ENCODE assay signal across 21 mouse cellular contexts in the genomic region with DNA sequence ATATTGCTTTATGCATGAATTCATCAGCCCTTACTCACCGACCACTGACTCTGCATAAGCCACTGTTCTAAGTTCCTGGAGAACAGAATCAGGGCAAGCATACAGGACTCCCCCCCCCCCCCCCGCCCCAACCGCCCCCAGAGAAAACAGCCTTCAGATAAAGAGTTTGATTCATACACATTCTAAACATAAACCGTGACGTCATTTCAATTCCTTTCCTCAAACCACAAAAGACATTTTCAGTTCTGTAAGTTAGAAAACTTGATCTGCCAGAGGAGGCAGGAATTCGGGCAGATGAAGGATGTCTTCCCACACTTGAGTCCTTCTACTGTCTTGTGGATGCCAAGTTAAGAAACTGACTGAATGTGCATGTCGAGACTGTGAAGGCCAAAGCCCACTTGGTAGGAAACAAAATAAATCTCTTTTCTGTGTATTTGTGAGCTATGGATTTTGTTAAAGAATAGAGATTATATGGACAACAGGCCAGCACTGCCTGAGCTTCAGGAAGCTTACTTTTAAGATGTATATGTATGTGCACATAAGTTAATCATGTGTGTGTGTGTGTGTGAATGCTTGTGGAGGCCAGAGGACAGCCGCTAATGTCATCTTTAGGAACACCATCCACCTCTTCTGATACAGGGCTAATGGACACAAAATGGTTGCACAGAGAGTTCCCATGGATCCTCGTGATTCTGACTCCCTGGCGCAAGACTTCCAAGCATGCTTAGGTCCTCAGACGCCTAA.
DNase-seq lines count a peak whose midpoint lies in the region; ATAC-seq and TF ChIP-seq lines count a peak whose summit lies in the region.
"Had no signal": no experiment of that assay in that cellular context is flagged by ENCODE, and none has a peak within 500 bp of the region (broad histone marks: within the 10 kb centered on the region; RNA-seq: fewer than 3 reads in every experiment).

No protein-coding gene starts in this region.

- 67% methylated on average over 11 of the region's 11 CpGs for WGBS in intestine, embryonic 14.5 days
- WGBS in intestine, embryonic 15.5 days: 64% methylated on average over 10 of the region's 11 CpGs
- 89% methylated on average over 11 of the region's 11 CpGs for WGBS in forebrain, embryonic 10.5 days

- no peaks in the 10 kb centered on the region for H3K36me3 ChIP-seq in intestine, embryonic 14.5 days (ENCODE audit: control insufficient read depth, insufficient read depth, low read length)
- H3K36me3 ChIP-seq in intestine, embryonic 15.5 days: no peaks in the 10 kb centered on the region
- no peaks in the 10 kb centered on the region for H3K36me3 ChIP-seq in myocyte (ENCODE audit: control insufficient read depth, insufficient read depth)
- no peaks in the 10 kb centered on the region for H3K36me3 ChIP-seq in forebrain, embryonic 10.5 days (replicated peaks)
- H3K36me3 ChIP-seq: embryonic facial prominence, embryonic 15.5 days; hindbrain, embryonic 15.5 days; midbrain, embryonic 12.5 days; neural tube, embryonic 12.5 days had no signal

- no peaks in the 10 kb centered on the region for H3K4me1 ChIP-seq in intestine, embryonic 14.5 days (replicated peaks; ENCODE audit: control insufficient read depth, insufficient read depth, low read length)
- no peaks in the 10 kb centered on the region for H3K4me1 ChIP-seq in intestine, embryonic 15.5 days (replicated peaks)
- peaks cover 28% of the 10 kb centered on the region for H3K4me1 ChIP-seq in embryonic fibroblast, embryonic 13.5 days (ENCODE audit: control insufficient read depth, insufficient read depth, low read length)
- peaks cover 12% of the 10 kb centered on the region for H3K4me1 ChIP-seq in forebrain, embryonic 10.5 days
- H3K4me1 ChIP-seq: hindbrain, embryonic 15.5 days had no signal

- H3K27ac ChIP-seq in intestine, embryonic 14.5 days (ENCODE audit: low read depth): 0 out of 2 replicates have a peak overlapping the region, but pooled peaks have one; percentile 27
- H3K27ac ChIP-seq in intestine, embryonic 15.5 days: no peak overlapping the region
- H3K27ac ChIP-seq in embryonic fibroblast, embryonic 13.5 days (ENCODE audit: insufficient read depth, low read length): peak overlapping the region; percentile 94
- H3K27ac ChIP-seq in forebrain, embryonic 10.5 days: no peak overlapping the region
- H3K27ac ChIP-seq: embryonic facial prominence, embryonic 15.5 days; hindbrain, embryonic 15.5 days; kidney, postnatal 0 days; layer of hippocampus, adult 2 months; liver, embryonic 14.5 days; midbrain, embryonic 12.5 days; neural tube, embryonic 12.5 days; stomach, postnatal 0 days had no signal

- no peaks in the 10 kb centered on the region for H3K9me3 ChIP-seq in intestine, embryonic 14.5 days (ENCODE audit: control insufficient read depth, low read length)
- H3K9me3 ChIP-seq in intestine, embryonic 15.5 days: no peaks in the 10 kb centered on the region
- no peaks in the 10 kb centered on the region for H3K9me3 ChIP-seq in forebrain, embryonic 10.5 days
- H3K9me3 ChIP-seq: embryonic facial prominence, embryonic 15.5 days; hindbrain, embryonic 15.5 days; midbrain, embryonic 12.5 days; neural tube, embryonic 12.5 days had no signal

- no peak for ATAC-seq in intestine, embryonic 14.5 days (replicated peaks; ENCODE audit: low FRiP score, low TSS enrichment, low read depth)
- ATAC-seq in intestine, embryonic 15.5 days: no peak
- no peak for ATAC-seq in inflammation-experienced regulatory T-cells, adult 6 months

- no peak for DNase-seq in intestine, embryonic 14.5 days (ENCODE audit: low spot score)
- peak; percentile 46 for DNase-seq in Muller cell, postnatal 12 days (ENCODE audit: inconsistent ontology term)
- DNase-seq in forebrain, embryonic 10.5 days (ENCODE audit: extremely low spot score, low spot score): no peak
- DNase-seq: cerebellum, adult 9-10 months; gastrocnemius, postnatal 25 days; heart, postnatal 36 days; kidney, adult 11 months; right cerebral cortex, postnatal 4 days had no signal

- no peak overlapping the region for H3K4me2 ChIP-seq in intestine, embryonic 14.5 days (ENCODE audit: low read length)
- H3K4me2 ChIP-seq in intestine, embryonic 15.5 days (replicated peaks): no peak overlapping the region
- H3K4me2 ChIP-seq in myocyte (ENCODE audit: low read depth): peak overlapping the region; percentile 47
- H3K4me2 ChIP-seq: embryonic facial prominence, embryonic 15.5 days; hindbrain, embryonic 15.5 days; midbrain, embryonic 12.5 days; neural tube, embryonic 12.5 days had no signal

- TF ChIP-seq CTCF in embryonic fibroblast, embryonic 13.5 days (IDR thresholded peaks at IDR 0.05; ENCODE audit: borderline replicate concordance, insufficient read depth, low read length): no peak

- TF ChIP-seq POLR2A in embryonic fibroblast, embryonic 13.5 days (IDR thresholded peaks at IDR 0.05; ENCODE audit: low read depth, low read length): no peak
- no peak for TF ChIP-seq POLR2A in myocyte (IDR thresholded peaks at IDR 0.05; ENCODE audit: insufficient read length, low read depth)

- H3K9ac ChIP-seq in intestine, embryonic 14.5 days (ENCODE audit: low read length): no peak overlapping the region
- no peak overlapping the region for H3K9ac ChIP-seq in intestine, embryonic 15.5 days
- H3K9ac ChIP-seq: embryonic facial prominence, embryonic 15.5 days; hindbrain, embryonic 15.5 days; liver, embryonic 14.5 days; midbrain, embryonic 12.5 days; neural tube, embryonic 12.5 days had no signal

- H3ac ChIP-seq in myocyte (ENCODE audit: control insufficient read depth, insufficient read length): no peak overlapping the region

- no peaks in the 10 kb centered on the region for H3K27me3 ChIP-seq in intestine, embryonic 14.5 days (replicated peaks; ENCODE audit: control insufficient read depth, insufficient read depth, low read length)
- no peaks in the 10 kb centered on the region for H3K27me3 ChIP-seq in intestine, embryonic 15.5 days (replicated peaks)
- H3K27me3 ChIP-seq in myocyte (ENCODE audit: control insufficient read depth, insufficient read depth, insufficient read length): no peaks in the 10 kb centered on the region
- H3K27me3 ChIP-seq in forebrain, embryonic 10.5 days (ENCODE audit: poor library complexity, severe bottlenecking): no peaks in the 10 kb centered on the region
- H3K27me3 ChIP-seq: CH12.LX; embryonic facial prominence, embryonic 15.5 days; hindbrain, embryonic 15.5 days; midbrain, embryonic 12.5 days; neural tube, embryonic 12.5 days had no signal

- H3K4me3 ChIP-seq in intestine, embryonic 14.5 days (ENCODE audit: low read depth, low read length): no peak overlapping the region
- H3K4me3 ChIP-seq in intestine, embryonic 15.5 days (replicated peaks): no peak overlapping the region
- no peak overlapping the region for H3K4me3 ChIP-seq in embryonic fibroblast, embryonic 13.5 days (ENCODE audit: insufficient read depth, low read length)
- no peak overlapping the region for H3K4me3 ChIP-seq in myocyte
- no peak overlapping the region for H3K4me3 ChIP-seq in forebrain, embryonic 10.5 days
- H3K4me3 ChIP-seq: embryonic facial prominence, embryonic 15.5 days; hindbrain, embryonic 15.5 days; layer of hippocampus, adult 2 months; midbrain, embryonic 12.5 days; neural tube, embryonic 12.5 days had no signal

- H3K79me2 ChIP-seq in myocyte (ENCODE audit: control insufficient read depth, insufficient read depth): peaks cover 54% of the 10 kb centered on the region

TF ChIP-seq in myocyte, 11 proteins besides CTCF, POLR2A, EP300 and RAD21:
- TF ChIP-seq MAX (IDR thresholded peaks at IDR 0.05; ENCODE audit: low read depth) (no peak), CEBPB (IDR thresholded peaks at IDR 0.05; ENCODE audit: insufficient read depth, poor library complexity, severe bottlenecking) (no peak)
TF ChIP-seq in myocyte: peak in this region for 0.

Comparison
In these comparisons a context has a peak if more than half of its experiments do, and no peak if none do; other contexts are left out.
1. H3K27ac ChIP-seq: peak in intestine, embryonic 14.5 days (single experiment) and embryonic fibroblast, embryonic 13.5 days (single experiment); none in intestine, embryonic 15.5 days (single experiment) and forebrain, embryonic 10.5 days (single experiment).